Mouse (Mus musculus): ENCODE results near the gene Sowahc. TPM values are rescaled to one million over a fixed set of nuclear protein-coding genes. Genes with fewer than 3 reads are reported as not detected.

Sowahc gene
- polyA plus RNA-seq, 1 experiment from 2014 or later, result 11.9 TPM

DNA sequence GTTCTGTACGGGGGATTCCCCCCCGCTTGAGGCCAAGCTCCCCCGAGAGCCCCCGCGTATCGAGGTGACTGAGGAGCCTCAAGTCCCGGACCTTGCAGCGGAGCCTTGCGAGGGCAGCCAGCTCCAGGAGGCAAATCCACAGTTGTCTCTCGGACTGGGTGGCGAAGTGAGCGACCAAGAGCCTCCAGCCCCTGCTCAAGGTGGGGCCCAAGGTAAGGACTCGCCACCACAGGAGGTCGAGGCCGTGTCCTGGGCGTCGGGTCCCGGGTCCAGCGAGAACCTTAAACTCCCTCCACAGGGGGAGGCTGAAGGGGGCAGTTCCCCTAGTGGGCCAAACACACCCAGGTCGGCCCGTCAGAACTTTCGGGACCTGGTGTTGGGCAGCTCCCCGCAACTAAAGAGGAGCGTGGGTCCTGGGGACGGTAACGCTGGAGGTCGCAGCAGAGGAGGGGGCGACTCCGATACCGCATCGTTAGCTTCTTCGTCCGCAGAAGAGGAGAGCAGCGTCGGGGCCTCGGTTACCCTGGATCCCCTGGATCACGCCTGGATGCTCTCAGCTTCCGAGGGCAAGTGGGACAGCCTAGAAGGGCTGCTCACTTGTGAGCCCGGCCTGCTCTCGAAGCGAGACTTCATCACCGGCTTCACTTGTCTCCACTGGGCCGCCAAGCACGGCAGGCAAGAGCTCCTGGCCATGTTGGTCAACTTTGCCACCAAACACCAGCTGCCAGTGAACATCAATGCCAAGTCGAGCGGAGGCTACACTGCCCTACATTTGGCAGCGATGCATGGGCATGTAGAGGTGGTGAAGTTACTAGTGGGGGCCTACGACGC, 733 bp downstream of the Sowahc start:
- no peaks in the 10 kb centered on the region for H3K27me3 ChIP-seq (ENCODE audit: control insufficient read depth, insufficient read depth, low read length)
- H3K4me3 ChIP-seq (ENCODE audit: low read depth, low read length), result peak overlapping the region; percentile 87
- peak overlapping the region; percentile 93 for H3K4me2 ChIP-seq (replicated peaks; ENCODE audit: low read depth, low read length)
- no peaks in the 10 kb centered on the region for H3K9me3 ChIP-seq (ENCODE audit: control insufficient read depth, low read length)
- H3K9ac ChIP-seq (ENCODE audit: low read depth, low read length), result peak overlapping the region; percentile 90
- 3% methylated on average over 49 of the region's 49 CpGs for WGBS
- no peaks in the 10 kb centered on the region for H3K36me3 ChIP-seq (ENCODE audit: control insufficient read depth, insufficient read depth, low read length)
- H3K4me1 ChIP-seq (replicated peaks; ENCODE audit: control insufficient read depth, insufficient read depth, low read length), result no peaks in the 10 kb centered on the region
- H3K27ac ChIP-seq (ENCODE audit: low read depth, low read length), result peak overlapping the region; percentile 94; the same call in 1 of the 2 replicates
- peak; percentile 2 for ATAC-seq (ENCODE audit: low FRiP score)
- DNase-seq (ENCODE audit: low spot score), result peak; percentile 55

DNA sequence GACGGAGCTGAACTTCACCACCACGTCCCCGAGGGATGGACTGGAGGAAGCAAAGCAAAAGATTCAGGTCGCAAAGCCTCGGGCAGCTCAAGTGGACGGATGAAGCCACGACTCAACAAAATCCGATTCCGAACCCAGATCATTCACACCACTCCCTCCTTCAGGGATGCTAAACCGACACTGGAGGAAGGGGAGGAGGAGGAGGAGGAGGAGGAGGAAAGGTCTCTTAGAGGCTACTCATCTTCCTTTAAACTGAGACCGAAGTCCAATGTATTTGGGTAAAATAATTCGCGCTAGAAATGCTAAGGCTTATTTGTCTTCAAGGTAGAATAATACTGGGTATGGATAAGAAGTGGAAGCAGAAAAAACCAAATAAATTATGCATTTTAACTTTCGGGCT, 1.5 kb downstream of the Sowahc start:
- Histone ChIP-seq H3K4me1 (replicated peaks; ENCODE audit: control insufficient read depth, insufficient read depth, low read length) (no peaks in the 10 kb centered on the region), H3K9me3 (ENCODE audit: control insufficient read depth, low read length) (no peaks in the 10 kb centered on the region), H3K36me3 (ENCODE audit: control insufficient read depth, insufficient read depth, low read length) (no peaks in the 10 kb centered on the region), H3K27me3 (ENCODE audit: control insufficient read depth, insufficient read depth, low read length) (no peaks in the 10 kb centered on the region), H3K27ac (ENCODE audit: low read depth, low read length) (no peak overlapping the region), H3K9ac (ENCODE audit: low read depth, low read length) (0 out of 2 replicates have a peak overlapping the region, but pooled peaks have one; percentile 25), H3K4me3 (ENCODE audit: low read depth, low read length) (peak overlapping the region; percentile 87), H3K4me2 (replicated peaks; ENCODE audit: low read depth, low read length) (peak overlapping the region; percentile 93)
- ATAC-seq (ENCODE audit: low FRiP score) (no peak), DNase-seq (ENCODE audit: low spot score) (peak; percentile 16)
- 46% methylated on average over 14 of the region's 14 CpGs for WGBS

DNA sequence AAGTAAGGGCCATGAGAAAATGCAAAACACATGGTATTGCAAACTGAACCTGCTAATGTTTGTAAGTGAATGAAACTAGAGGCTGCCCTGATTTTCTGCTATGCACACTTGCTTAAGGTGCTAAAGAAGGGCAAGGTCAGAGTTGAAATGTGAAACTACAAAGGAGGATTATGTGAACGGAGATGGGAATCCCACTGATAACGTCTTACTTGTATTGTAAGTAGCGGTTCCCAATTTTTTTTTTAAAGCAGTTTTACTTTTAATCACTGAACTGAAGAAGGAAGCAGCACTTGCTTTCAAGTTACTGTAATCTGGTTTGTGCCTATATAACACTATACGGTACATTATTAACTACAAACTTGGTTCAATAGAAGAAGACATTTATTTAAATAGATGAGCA, 2.1 kb downstream of the Sowahc start:
- DNase-seq (ENCODE audit: low spot score) (no peak), ATAC-seq (ENCODE audit: low FRiP score) (no peak)
- Histone ChIP-seq H3K9ac (ENCODE audit: low read depth, low read length) (no peak overlapping the region), H3K27ac (ENCODE audit: low read depth, low read length) (no peak overlapping the region), H3K36me3 (ENCODE audit: control insufficient read depth, insufficient read depth, low read length) (no peaks in the 10 kb centered on the region), H3K27me3 (ENCODE audit: control insufficient read depth, insufficient read depth, low read length) (no peaks in the 10 kb centered on the region), H3K4me3 (ENCODE audit: low read depth, low read length) (no peak overlapping the region), H3K4me2 (replicated peaks; ENCODE audit: low read depth, low read length) (peak overlapping the region; percentile 93; the same call in 1 of the 2 replicates), H3K4me1 (replicated peaks; ENCODE audit: control insufficient read depth, insufficient read depth, low read length) (no peaks in the 10 kb centered on the region), H3K9me3 (ENCODE audit: control insufficient read depth, low read length) (no peaks in the 10 kb centered on the region)
- WGBS, result 71% methylated on average over 4 of the region's 4 CpGs

DNA sequence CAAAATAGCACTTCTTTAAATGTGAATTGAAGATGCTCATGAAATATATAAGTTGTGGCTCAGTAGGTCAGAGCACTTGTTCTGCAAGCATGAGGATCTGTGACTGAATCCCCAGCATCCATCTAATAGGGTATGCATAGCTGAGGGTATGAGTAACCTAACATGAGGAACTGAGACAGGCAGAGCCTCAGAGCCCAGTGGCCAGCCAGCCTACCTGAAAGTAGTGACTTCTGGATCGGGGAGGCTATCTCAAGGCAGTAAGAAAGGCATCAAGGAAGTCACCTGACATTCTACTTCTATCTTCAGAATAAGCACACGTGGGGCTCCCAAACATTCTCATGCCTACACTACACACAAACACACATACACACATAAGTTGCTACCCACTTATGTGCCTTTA, 3.4 kb downstream of the Sowahc start:
- H3K9ac ChIP-seq (ENCODE audit: low read depth, low read length), result no peak overlapping the region
- WGBS, result 98% methylated on average over 2 of the region's 2 CpGs
- H3K27ac ChIP-seq (ENCODE audit: low read depth, low read length), result no peak overlapping the region
- H3K4me3 ChIP-seq (ENCODE audit: low read depth, low read length), result no peak overlapping the region
- H3K9me3 ChIP-seq (ENCODE audit: control insufficient read depth, low read length), result no peaks in the 10 kb centered on the region
- H3K36me3 ChIP-seq (ENCODE audit: control insufficient read depth, insufficient read depth, low read length), result no peaks in the 10 kb centered on the region
- H3K4me2 ChIP-seq (replicated peaks; ENCODE audit: low read depth, low read length), result no peak overlapping the region
- DNase-seq (ENCODE audit: low spot score) (no peak), ATAC-seq (ENCODE audit: low FRiP score) (no peak)
- H3K27me3 ChIP-seq (ENCODE audit: control insufficient read depth, insufficient read depth, low read length), result no peaks in the 10 kb centered on the region
- H3K4me1 ChIP-seq (replicated peaks; ENCODE audit: control insufficient read depth, insufficient read depth, low read length), result no peaks in the 10 kb centered on the region

DNA sequence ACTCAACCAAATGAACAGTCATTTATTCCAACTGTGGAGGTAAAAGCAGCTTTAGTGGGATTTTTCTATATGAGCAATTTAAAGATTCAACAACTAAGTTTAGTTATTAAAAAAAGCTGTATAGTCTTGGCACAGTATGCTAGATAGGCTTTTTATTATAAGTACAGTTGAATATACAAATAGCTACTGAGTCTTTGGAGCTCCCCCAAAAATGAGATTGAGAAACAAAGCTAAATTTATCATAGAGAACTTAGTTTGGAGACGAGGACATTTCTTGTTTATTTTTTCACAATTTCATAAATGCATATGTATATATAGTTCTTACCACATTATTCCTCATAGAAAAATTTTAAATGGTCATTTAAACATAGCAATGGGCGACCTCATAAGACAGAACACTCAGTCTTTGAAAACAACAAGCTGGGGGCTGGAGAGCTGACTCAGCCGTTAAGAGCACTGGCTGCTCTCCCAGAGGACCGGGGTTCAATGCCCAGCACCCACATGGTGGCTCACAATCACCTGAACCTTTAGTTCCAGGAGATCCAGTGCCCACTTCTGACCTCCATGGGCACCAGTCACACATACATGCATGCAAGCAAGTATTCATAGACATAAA, 7.6 kb downstream of the Sowahc start:
- Histone ChIP-seq H3K36me3 (ENCODE audit: control insufficient read depth, insufficient read depth, low read length) (no peaks in the 10 kb centered on the region), H3K9ac (ENCODE audit: low read depth, low read length) (no peak overlapping the region), H3K27me3 (ENCODE audit: control insufficient read depth, insufficient read depth, low read length) (no peaks in the 10 kb centered on the region), H3K4me3 (ENCODE audit: low read depth, low read length) (no peak overlapping the region), H3K27ac (ENCODE audit: low read depth, low read length) (no peak overlapping the region), H3K4me2 (replicated peaks; ENCODE audit: low read depth, low read length) (no peak overlapping the region), H3K4me1 (replicated peaks; ENCODE audit: control insufficient read depth, insufficient read depth, low read length) (no peaks in the 10 kb centered on the region), H3K9me3 (ENCODE audit: control insufficient read depth, low read length) (no peaks in the 10 kb centered on the region)
- ATAC-seq (ENCODE audit: low FRiP score) (no peak), DNase-seq (ENCODE audit: low spot score) (no peak)
- 79% methylated on average over 4 of the region's 4 CpGs for WGBS

DNA sequence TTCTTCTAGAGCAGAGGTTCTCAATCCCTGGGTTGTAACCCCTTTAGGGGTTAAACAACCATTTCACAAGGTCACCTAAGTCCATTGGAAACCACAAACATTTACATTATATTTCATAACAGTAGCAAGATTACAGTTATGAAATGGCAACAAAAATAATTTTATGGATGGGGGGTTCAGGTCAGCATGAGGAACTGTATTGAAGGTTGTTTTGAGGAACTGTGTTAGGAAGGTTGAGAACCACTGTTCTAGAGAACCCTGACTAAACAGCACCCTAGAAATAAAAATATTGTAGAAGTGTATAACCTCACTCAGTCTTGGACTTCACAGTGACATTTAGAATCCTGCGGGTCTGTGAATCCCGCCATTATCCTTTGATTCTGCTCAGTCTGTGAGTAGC, 13.5 kb downstream of the Sowahc start:
- WGBS, result 90% methylated on average over 2 of the region's 2 CpGs
- H3K4me3 ChIP-seq (ENCODE audit: low read depth, low read length), result no peak overlapping the region
- H3K9me3 ChIP-seq (ENCODE audit: control insufficient read depth, low read length), result no peaks in the 10 kb centered on the region
- no peak overlapping the region for H3K9ac ChIP-seq (ENCODE audit: low read depth, low read length)
- DNase-seq (ENCODE audit: low spot score) (no peak), ATAC-seq (ENCODE audit: low FRiP score) (no peak)
- H3K4me1 ChIP-seq (replicated peaks; ENCODE audit: control insufficient read depth, insufficient read depth, low read length), result no peaks in the 10 kb centered on the region
- no peaks in the 10 kb centered on the region for H3K36me3 ChIP-seq (ENCODE audit: control insufficient read depth, insufficient read depth, low read length)
- no peaks in the 10 kb centered on the region for H3K27me3 ChIP-seq (ENCODE audit: control insufficient read depth, insufficient read depth, low read length)
- H3K4me2 ChIP-seq (replicated peaks; ENCODE audit: low read depth, low read length), result no peak overlapping the region
- H3K27ac ChIP-seq (ENCODE audit: low read depth, low read length), result no peak overlapping the region

DNA sequence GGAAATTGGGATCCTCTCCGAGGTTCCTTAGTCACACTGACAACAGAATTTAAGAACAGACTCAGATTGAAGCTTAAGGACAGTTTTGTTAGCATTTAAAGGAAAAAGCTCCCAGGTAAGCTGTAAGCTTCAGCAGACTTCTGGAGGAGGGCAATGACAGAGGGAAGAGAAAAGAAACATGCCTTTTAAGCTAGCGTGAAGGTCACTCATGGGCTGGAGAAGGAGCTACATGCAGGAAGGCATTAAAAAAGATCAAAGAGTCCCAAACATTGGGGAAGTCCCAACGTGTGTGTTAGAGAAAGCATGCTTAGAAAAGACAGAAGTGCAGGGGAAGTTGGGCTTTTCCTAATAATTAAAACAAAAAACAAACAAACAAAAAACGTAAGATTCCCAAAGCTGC, 14.1 kb downstream of the Sowahc start:
- Histone ChIP-seq H3K27me3 (ENCODE audit: control insufficient read depth, insufficient read depth, low read length) (no peaks in the 10 kb centered on the region), H3K9me3 (ENCODE audit: control insufficient read depth, low read length) (no peaks in the 10 kb centered on the region), H3K36me3 (ENCODE audit: control insufficient read depth, insufficient read depth, low read length) (no peaks in the 10 kb centered on the region), H3K27ac (ENCODE audit: low read depth, low read length) (no peak overlapping the region), H3K4me2 (replicated peaks; ENCODE audit: low read depth, low read length) (no peak overlapping the region), H3K4me1 (replicated peaks; ENCODE audit: control insufficient read depth, insufficient read depth, low read length) (no peaks in the 10 kb centered on the region), H3K4me3 (ENCODE audit: low read depth, low read length) (no peak overlapping the region), H3K9ac (ENCODE audit: low read depth, low read length) (no peak overlapping the region)
- DNase-seq (ENCODE audit: low spot score) (no peak), ATAC-seq (ENCODE audit: low FRiP score) (no peak)
- WGBS, result 58% methylated on average over 4 of the region's 4 CpGs

DNA sequence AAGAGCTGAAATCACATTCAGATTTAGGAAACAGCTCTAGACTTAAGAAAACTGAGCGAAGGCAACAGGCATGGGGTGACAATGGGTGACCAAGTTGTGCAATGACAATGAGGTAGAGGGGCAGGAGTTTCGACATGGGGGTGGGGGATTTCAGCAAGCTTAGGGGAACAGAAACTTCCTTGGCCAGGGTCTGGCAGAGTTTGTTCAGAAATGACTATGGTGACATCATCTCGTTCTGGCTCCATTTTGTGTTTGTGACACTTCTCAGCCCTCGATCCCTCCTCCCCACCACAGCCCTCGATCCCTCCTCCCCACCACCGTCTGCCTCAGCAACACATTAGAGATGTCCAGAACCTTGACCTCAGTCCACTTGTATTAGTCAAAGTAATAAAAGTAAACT, 14.7 kb downstream of the Sowahc start:
- Histone ChIP-seq H3K27ac (ENCODE audit: low read depth, low read length) (no peak overlapping the region), H3K36me3 (ENCODE audit: control insufficient read depth, insufficient read depth, low read length) (no peaks in the 10 kb centered on the region), H3K9me3 (ENCODE audit: control insufficient read depth, low read length) (no peaks in the 10 kb centered on the region), H3K4me1 (replicated peaks; ENCODE audit: control insufficient read depth, insufficient read depth, low read length) (no peaks in the 10 kb centered on the region), H3K9ac (ENCODE audit: low read depth, low read length) (no peak overlapping the region), H3K4me3 (ENCODE audit: low read depth, low read length) (no peak overlapping the region), H3K4me2 (replicated peaks; ENCODE audit: low read depth, low read length) (no peak overlapping the region), H3K27me3 (ENCODE audit: control insufficient read depth, insufficient read depth, low read length) (no peaks in the 10 kb centered on the region)
- WGBS, result 93% methylated on average over 6 of the region's 6 CpGs
- DNase-seq (ENCODE audit: low spot score) (no peak), ATAC-seq (ENCODE audit: low FRiP score) (no peak)

DNA sequence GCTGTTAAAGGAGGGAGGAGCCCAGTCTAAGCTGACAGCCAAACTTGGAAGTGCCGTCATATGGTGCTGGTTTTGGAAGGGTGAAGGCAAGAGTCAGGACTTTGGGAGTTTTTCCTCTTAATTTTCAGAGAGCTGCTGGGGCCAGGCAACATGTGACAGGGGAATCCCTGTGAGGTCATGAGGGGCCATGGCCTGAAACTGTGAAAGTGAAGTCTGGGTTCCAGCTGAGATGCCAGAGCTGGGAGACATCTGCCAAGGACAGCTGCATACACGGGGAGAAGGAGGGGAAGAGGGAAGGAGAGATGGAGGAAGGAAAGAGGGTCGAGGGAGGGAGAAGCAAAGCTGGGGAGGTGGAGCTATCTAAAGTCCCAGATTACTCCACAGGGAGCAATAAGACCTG, 16.0 kb downstream of the Sowahc start:
- Histone ChIP-seq H3K27me3 (ENCODE audit: control insufficient read depth, insufficient read depth, low read length) (no peaks in the 10 kb centered on the region), H3K4me2 (replicated peaks; ENCODE audit: low read depth, low read length) (no peak overlapping the region), H3K9me3 (ENCODE audit: control insufficient read depth, low read length) (no peaks in the 10 kb centered on the region), H3K4me3 (ENCODE audit: low read depth, low read length) (no peak overlapping the region), H3K4me1 (replicated peaks; ENCODE audit: control insufficient read depth, insufficient read depth, low read length) (no peaks in the 10 kb centered on the region), H3K9ac (ENCODE audit: low read depth, low read length) (no peak overlapping the region), H3K27ac (ENCODE audit: low read depth, low read length) (no peak overlapping the region), H3K36me3 (ENCODE audit: control insufficient read depth, insufficient read depth, low read length) (no peaks in the 10 kb centered on the region)
- 53% methylated on average over 3 of the region's 3 CpGs for WGBS
- ATAC-seq (ENCODE audit: low FRiP score), result no peak
- no peak for DNase-seq (ENCODE audit: low spot score)
